Mouse (Mus musculus) heart, postnatal 0 days (tissue): ENCODE results near the gene Car10. TPM values are rescaled to one million over a fixed set of nuclear protein-coding genes. Genes with fewer than 3 reads are reported as not detected.

Experiments
- ATAC-seq: fragments of 200-750 bp; cut with Nextera tagmentation; 2 replicates; pipeline ENCODE4 v1.8.0; 2017; ENCODE audit warnings: low read depth, moderate number of reproducible peaks, moderate library complexity; ENCODE audit not compliant: insufficient read depth
- DNase-seq: peaks from one replicate; pipeline ENCODE4 v3.0.0-alpha.2; 2016; ENCODE audit warnings: low spot score
- H3K27ac ChIP-seq: fragments of 300-500 bp; sonication (generic); 2 replicates; pipeline ENCODE4 v1.5.1; 2014; ENCODE audit warnings: low read depth, mild to moderate bottlenecking
- H3K27me3 ChIP-seq: fragments of 300-500 bp; sonication (generic); 2 replicates; pipeline ENCODE4 v1.6.1; 2014; ENCODE audit warnings: low read length, mixed read lengths; ENCODE audit not compliant: control insufficient read depth, insufficient read depth
- H3K36me3 ChIP-seq: fragments of 300-500 bp; sonication (generic); replicated peaks from 2 replicates; pipeline ENCODE4 v1.6.1; 2014; ENCODE audit warnings: low read length, mixed read lengths; ENCODE audit not compliant: control insufficient read depth, insufficient read depth
- H3K4me1 ChIP-seq: fragments of 300-500 bp; sonication (generic); 2 replicates; pipeline ENCODE4 v1.6.1; 2014; ENCODE audit warnings: antibody characterized with exemption; ENCODE audit not compliant: control insufficient read depth, insufficient read depth
- H3K4me2 ChIP-seq: fragments of 300-500 bp; sonication (generic); 2 replicates; pipeline ENCODE4 v1.6.1; 2014; ENCODE audit warnings: low read depth, mild to moderate bottlenecking, low read length, moderate library complexity
- H3K4me3 ChIP-seq: fragments of 300-500 bp; sonication (generic); 2 replicates; pipeline ENCODE4 v1.5.1; 2014; ENCODE audit warnings: low read depth, low read length
- H3K9ac ChIP-seq: fragments of 300-500 bp; sonication (generic); replicated peaks from 2 replicates; pipeline ENCODE4 v1.6.1; 2014; ENCODE audit warnings: low read depth, low read length, mixed read lengths
- H3K9me3 ChIP-seq: fragments of 300-500 bp; sonication (generic); replicated peaks from 2 replicates; pipeline ENCODE4 v1.6.1; 2016; ENCODE audit warnings: low read length; ENCODE audit not compliant: control insufficient read depth
- CTCF ChIP-seq: IDR thresholded peaks from 2 replicates; pipeline ENCODE4 v1.5.1; 2016; ENCODE audit warnings: antibody characterized with exemption, control low read depth, low read depth
- EP300 ChIP-seq: IDR thresholded peaks from 2 replicates; pipeline ENCODE4 v1.6.1; 2016; ENCODE audit warnings: antibody characterized with exemption, low read depth
- WGBS: fragments of 180-500 bp; shearing (Covaris S2); extraction: QIAGEN DNeasy Blood & Tissue Kit; methylation state at CpG from one replicate; pipeline ENCODE4 v1.1.7; 2014; 5-methylcytosine and 5-hydroxymethylcytosine counted together
- polyA plus RNA-seq: library from polyadenylated mRNA; unstranded; fragments of >200 nt; fragmentation: Nextera tagmentation; extraction: Ambion mirVana; gene quantifications from 2 replicates; pipeline ENCODE4 v1.2.1, GENCODE M21; 2015
- total RNA-seq: library from RNA; depleted of rRNA; stranded (reverse); fragments of >200 nt; gene quantifications from 2 replicates; pipeline ENCODE4 v1.2.3, GENCODE M21; 2014; ENCODE audit warnings: low replicate concordance; rRNA removed

The Car10 gene
- total RNA-seq = not detected in 2 replicates
- not detected in 2 replicates for polyA plus RNA-seq

- WGBS = under 1% methylated on average over 46 of the region's 48 CpGs
- Histone ChIP-seq H3K4me1 (no peaks in the 10 kb centered on the region), H3K36me3 (no peaks in the 10 kb centered on the region), H3K27me3 (peaks cover 44% of the 10 kb centered on the region), H3K9ac (no peak within 1 kb of the TSS), H3K9me3 (no peaks in the 10 kb centered on the region), H3K4me3 (peak within 1 kb of the TSS; percentile 38), H3K4me2 (peak within 1 kb of the TSS; percentile 49), H3K27ac (no peak within 1 kb of the TSS)
- ATAC-seq (no peak), DNase-seq (no peak)
- TF ChIP-seq CTCF (no peak), EP300 (no peak)
Observed at GRCm38 (mm10) chr11:93097941-93098828, at the start of gene Car10. Car10 (plus strand) TSS chr11:93098028.

- TF ChIP-seq EP300 = no peak
- no peak for TF ChIP-seq CTCF
- H3K9me3 ChIP-seq = no peaks in the 10 kb centered on the region
- 49% methylated on average over 6 of the region's 6 CpGs for WGBS
Observed at GRCm38 (mm10) chr11:93065021-93065420, 32.8 kb upstream of the Car10 start.

GRCm38 (mm10) chr11:93065656-93066181 lies 32.1 kb upstream of the Car10 start:
- H3K27me3 ChIP-seq = no peaks in the 10 kb centered on the region
- no peak for DNase-seq
- H3K36me3 ChIP-seq = no peaks in the 10 kb centered on the region
- no peak overlapping the region for H3K4me2 ChIP-seq
- no peak overlapping the region for H3K9ac ChIP-seq
- 63% methylated on average over 3 of the region's 3 CpGs for WGBS
- H3K27ac ChIP-seq = no peak overlapping the region
- no peak overlapping the region for H3K4me3 ChIP-seq
- H3K9me3 ChIP-seq = no peaks in the 10 kb centered on the region
- TF ChIP-seq CTCF = no peak
- TF ChIP-seq EP300 = no peak
- no peak for ATAC-seq
- no peaks in the 10 kb centered on the region for H3K4me1 ChIP-seq

More at GRCm38 (mm10) chr11:93065021-93065420, 32.8 kb upstream of the Car10 start:
- no peaks in the 10 kb centered on the region for H3K4me1 ChIP-seq
- H3K4me3 ChIP-seq = no peak overlapping the region
- DNase-seq (no peak), ATAC-seq (no peak)
- no peak overlapping the region for H3K27ac ChIP-seq
- no peaks in the 10 kb centered on the region for H3K36me3 ChIP-seq
- H3K4me2 ChIP-seq = no peak overlapping the region
- no peaks in the 10 kb centered on the region for H3K27me3 ChIP-seq
- no peak overlapping the region for H3K9ac ChIP-seq

DNA sequence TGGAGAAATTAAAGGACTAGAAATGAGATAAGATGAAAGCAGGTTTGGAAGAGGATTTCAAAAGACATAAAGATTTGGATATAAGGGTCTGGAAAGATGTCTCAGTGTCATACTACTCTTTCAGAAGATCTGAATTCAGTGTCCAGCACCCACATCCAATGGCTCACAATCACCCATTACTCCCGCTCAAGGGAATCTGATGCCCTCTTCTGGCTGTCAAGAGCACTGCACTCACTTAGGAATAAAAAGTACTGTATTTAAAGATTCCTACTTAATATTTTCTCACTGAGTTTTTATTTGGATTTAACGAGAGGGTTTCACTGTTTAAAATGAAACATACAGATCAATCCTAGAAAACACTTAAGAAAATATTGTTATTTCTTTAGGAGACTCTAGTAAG lies 2.2 kb upstream of the Car10 start:
- Histone ChIP-seq H3K36me3 (no peaks in the 10 kb centered on the region), H3K9me3 (no peaks in the 10 kb centered on the region), H3K4me2 (no peak overlapping the region), H3K27me3 (peaks cover 37% of the 10 kb centered on the region), H3K4me1 (no peaks in the 10 kb centered on the region), H3K4me3 (no peak overlapping the region), H3K27ac (no peak overlapping the region), H3K9ac (no peak overlapping the region)
- TF ChIP-seq CTCF (no peak), EP300 (no peak)
- 9% methylated on average over 2 of the region's 2 CpGs for WGBS
- DNase-seq = no peak
- no peak for ATAC-seq

DNA sequence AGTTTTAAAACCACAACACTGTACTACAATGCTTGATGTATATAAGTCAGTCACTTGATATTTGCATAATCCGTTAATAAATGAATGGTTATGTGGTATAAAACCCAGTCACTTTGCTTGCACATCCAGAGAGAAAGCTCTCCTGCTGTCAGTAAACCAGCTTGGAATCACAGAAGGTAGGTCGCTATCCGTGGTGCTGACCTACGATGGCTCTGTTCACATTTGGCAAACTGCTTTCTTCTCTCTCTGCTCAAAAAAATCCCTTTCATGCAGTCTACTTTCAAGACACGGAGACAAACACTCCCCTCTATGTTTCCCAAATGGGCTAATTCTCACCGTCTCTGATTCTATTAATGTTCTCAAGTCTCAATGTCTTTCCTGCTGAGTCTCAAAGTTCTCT lies 827 bp upstream of the Car10 start:
- TF ChIP-seq EP300 = no peak
- TF ChIP-seq CTCF = no peak
- H3K36me3 ChIP-seq = no peaks in the 10 kb centered on the region
- no peak overlapping the region for H3K9ac ChIP-seq
- H3K27ac ChIP-seq = no peak overlapping the region
- H3K9me3 ChIP-seq = no peaks in the 10 kb centered on the region
- no peaks in the 10 kb centered on the region for H3K4me1 ChIP-seq
- H3K4me2 ChIP-seq = no peak overlapping the region
- ATAC-seq = no peak
- H3K27me3 ChIP-seq = peaks cover 44% of the 10 kb centered on the region
- DNase-seq = peak; percentile 16
- no peak overlapping the region for H3K4me3 ChIP-seq
- 2% methylated on average over 6 of the region's 6 CpGs for WGBS
